16 mouse cellular contexts compared by ENCODE assay signal in genomic region chr2:169735475-169736406, GRCm38 (mm10).
A peak's percentile ranks its signal among the peaks of the same experiment; 100 is the strongest.
DNase-seq lines count a peak whose midpoint lies in the region; ATAC-seq lines count a peak whose summit lies in the region.
"Had no signal": no experiment of that assay in that cellular context is flagged by ENCODE, and none has a peak within 500 bp of the region (broad histone marks: within the 10 kb centered on the region; RNA-seq: fewer than 3 reads in every experiment).

No protein-coding gene starts in this region.

- H3K4me2 ChIP-seq in kidney, embryonic 14.5 days (replicated peaks; ENCODE audit: low read depth, low read length), result peak overlapping the region; percentile 31
- H3K4me2 ChIP-seq: embryonic facial prominence, embryonic 15.5 days; heart, embryonic 15.5 days; lung, embryonic 15.5 days had no signal

- H3K4me1 ChIP-seq in kidney, embryonic 14.5 days (ENCODE audit: control insufficient read depth, insufficient read depth, low read length), result peaks cover 16% of the 10 kb centered on the region; the same call in 1 of the 2 replicates
- H3K4me1 ChIP-seq: embryonic facial prominence, embryonic 15.5 days had no signal

- peak; percentile 59; the same call in 1 of the 2 replicates for ATAC-seq in kidney, embryonic 14.5 days (ENCODE audit: low FRiP score, low TSS enrichment)
- ATAC-seq: forebrain, embryonic 16.5 days had no signal

- WGBS in kidney, embryonic 14.5 days, result 56% methylated on average over 26 of the region's 26 CpGs

- no peaks in the 10 kb centered on the region for H3K9me3 ChIP-seq in kidney, embryonic 14.5 days (ENCODE audit: control insufficient read depth, low read length)
- H3K9me3 ChIP-seq: embryonic facial prominence, embryonic 15.5 days; heart, embryonic 15.5 days; lung, embryonic 15.5 days had no signal

- no peak overlapping the region for H3K4me3 ChIP-seq in kidney, embryonic 14.5 days (ENCODE audit: low read length)
- H3K4me3 ChIP-seq: embryonic facial prominence, embryonic 15.5 days; heart, embryonic 15.5 days; lung, embryonic 15.5 days had no signal

- no peaks in the 10 kb centered on the region for H3K36me3 ChIP-seq in kidney, embryonic 14.5 days (ENCODE audit: control insufficient read depth, insufficient read depth, low read length)
- H3K36me3 ChIP-seq: embryonic facial prominence, embryonic 15.5 days; heart, embryonic 15.5 days; lung, embryonic 15.5 days had no signal

- no peak for DNase-seq in kidney, adult 18-20 months
- DNase-seq in urinary bladder, postnatal 14 days (ENCODE audit: low spot score), result peak; percentile 24
- DNase-seq in urinary bladder, adult 2 months (ENCODE audit: low spot score), result no peak
- peak; percentile 81 to 89 for DNase-seq in kidney, postnatal 4 days
- DNase-seq in cerebellum, adult 11 months, result no peak
- no peak for DNase-seq in cerebellum, adult 9-11 months
- DNase-seq: cerebellum, adult 11-12 months; gastrocnemius, postnatal 14 days; layer of hippocampus, adult 9-11 months; retina, postnatal 1 day; thymus, adult 18-20 months had no signal

- no peak overlapping the region for H3K9ac ChIP-seq in kidney, embryonic 14.5 days (ENCODE audit: low read depth, low read length)
- H3K9ac ChIP-seq: embryonic facial prominence, embryonic 15.5 days; heart, embryonic 15.5 days; lung, embryonic 15.5 days had no signal

- no peaks in the 10 kb centered on the region for H3K27me3 ChIP-seq in kidney, embryonic 14.5 days (ENCODE audit: control insufficient read depth, insufficient read depth, low read length)
- H3K27me3 ChIP-seq: embryonic facial prominence, embryonic 15.5 days; heart, embryonic 15.5 days; lung, embryonic 15.5 days had no signal

- no peak overlapping the region for H3K27ac ChIP-seq in kidney, embryonic 14.5 days (ENCODE audit: low read depth, low read length)
- H3K27ac ChIP-seq: embryonic facial prominence, embryonic 15.5 days; heart, embryonic 15.5 days; lung, embryonic 15.5 days had no signal

Comparison
In these comparisons a context has a peak if more than half of its experiments do, and no peak if none do; other contexts are left out.
1. DNase-seq: peak in urinary bladder, postnatal 14 days (single experiment) and kidney, postnatal 4 days (2 of 2); none in kidney, adult 18-20 months (single experiment), urinary bladder, adult 2 months (single experiment), cerebellum, adult 11 months (single experiment) and cerebellum, adult 9-11 months (single experiment).